In genomic region chr9:107542721-107543120, GRCm38 (mm10) we compare ENCODE assay signal across 8 mouse cellular contexts. TPM values are rescaled to one million over a fixed set of nuclear protein-coding genes. Genes with fewer than 3 reads are reported as not detected.
DNase-seq lines count a peak whose midpoint lies in the region; ATAC-seq lines count a peak whose summit lies in the region.

No protein-coding gene starts in this region.

- WGBS in heart, embryonic 14.5 days = 41% methylated on average over 8 of the region's 8 CpGs
- WGBS in hindbrain, embryonic 10.5 days = 54% methylated on average over 8 of the region's 8 CpGs
- 52% methylated on average over 8 of the region's 8 CpGs for WGBS in midbrain, embryonic 10.5 days

- H3K4me1 ChIP-seq in heart, embryonic 14.5 days (ENCODE audit: control insufficient read depth in 2 of 2, insufficient read depth in 2 of 2, low read length in 2 of 2) = peaks cover 18 to 30% of the 10 kb centered on the region in 2 experiments
- H3K4me1 ChIP-seq in hindbrain, embryonic 10.5 days (replicated peaks) = peaks cover 55% of the 10 kb centered on the region
- H3K4me1 ChIP-seq in midbrain, embryonic 10.5 days = peaks cover 57% of the 10 kb centered on the region

- no peak for DNase-seq in heart, adult 18-20 months
- peak; percentile 35 for DNase-seq in MN1 (ENCODE audit: low spot score)
- no peak for DNase-seq in hindbrain, embryonic 10.5 days (ENCODE audit: low spot score)
- no peak for DNase-seq in midbrain, embryonic 10.5 days (ENCODE audit: low spot score)
- DNase-seq in adrenal gland, postnatal 10 days = no peak
- no peak for DNase-seq in frontal cortex, postnatal 25 days (ENCODE audit: low spot score in 2 of 2)
- no peak for DNase-seq in thymus, postnatal 14 days

- peaks cover 48% of the 10 kb centered on the region for H3K36me3 ChIP-seq in heart, embryonic 14.5 days (ENCODE audit: control insufficient read depth, insufficient read depth, low read length)
- H3K36me3 ChIP-seq in hindbrain, embryonic 10.5 days = peaks cover 52% of the 10 kb centered on the region
- H3K36me3 ChIP-seq in midbrain, embryonic 10.5 days = peaks cover 50% of the 10 kb centered on the region

- ATAC-seq in heart, embryonic 14.5 days (ENCODE audit: insufficient number of reproducible peaks, insufficient read depth, low FRiP score, low read depth) = no peak

- H3K27me3 ChIP-seq in heart, embryonic 14.5 days (ENCODE audit: control insufficient read depth, insufficient read depth, low read length) = no peaks in the 10 kb centered on the region
- H3K27me3 ChIP-seq in hindbrain, embryonic 10.5 days (ENCODE audit: insufficient read depth, poor library complexity, severe bottlenecking) = peaks cover 5% of the 10 kb centered on the region; the same call in 1 of the 2 replicates
- peaks cover 4% of the 10 kb centered on the region for H3K27me3 ChIP-seq in midbrain, embryonic 10.5 days (ENCODE audit: low read depth, poor library complexity, severe bottlenecking)

- no peak overlapping the region for H3K27ac ChIP-seq in heart, embryonic 14.5 days (replicated peaks in 1 of 2; ENCODE audit: control insufficient read depth in 1 of 2, insufficient read depth in 1 of 2, low read depth in 2 of 2, low read length in 2 of 2)
- H3K27ac ChIP-seq in hindbrain, embryonic 10.5 days = peak overlapping the region; percentile 90; the same call in 1 of the 2 replicates
- H3K27ac ChIP-seq in midbrain, embryonic 10.5 days (replicated peaks) = no peak overlapping the region

- H3K4me3 ChIP-seq in heart, embryonic 14.5 days (ENCODE audit: control insufficient read depth in 1 of 2, insufficient read depth in 1 of 2, low read depth in 1 of 2, low read length in 2 of 2) = peak overlapping the region; percentile 69 to 86
- H3K4me3 ChIP-seq in hindbrain, embryonic 10.5 days = peak overlapping the region; percentile 73
- peak overlapping the region; percentile 68 for H3K4me3 ChIP-seq in midbrain, embryonic 10.5 days

- H3K4me2 ChIP-seq in heart, embryonic 14.5 days (ENCODE audit: low read length) = peak overlapping the region; percentile 94

- H3K9ac ChIP-seq in heart, embryonic 14.5 days (ENCODE audit: low read length) = peak overlapping the region; percentile 73

- H3K9me3 ChIP-seq in heart, embryonic 14.5 days (ENCODE audit: control insufficient read depth, low read length) = no peaks in the 10 kb centered on the region
- no peaks in the 10 kb centered on the region for H3K9me3 ChIP-seq in hindbrain, embryonic 10.5 days
- no peaks in the 10 kb centered on the region for H3K9me3 ChIP-seq in midbrain, embryonic 10.5 days (replicated peaks)

RNA-seq across cellular contexts. Expression of gene Nprl2, which starts 0.7 kb away (rescaled TPM):
- polyA plus RNA-seq in heart, embryonic 14.5 days (2014; fragmentation: Nextera tagmentation; extraction: Ambion mirVana) = 28.4 and 31.6 TPM in 2 replicates
- total RNA-seq in heart, adult 18-20 months (2021) = 10 to 100 TPM; 20.4 to 21.0 TPM
- polyA plus RNA-seq in hindbrain, embryonic 10.5 days (2016; fragmentation: Nextera tagmentation; extraction: Ambion mirVana) = 39.2 and 45.7 TPM in 2 replicates
- 37.1 and 40.4 TPM in 2 replicates for polyA plus RNA-seq in midbrain, embryonic 10.5 days (2016; fragmentation: Nextera tagmentation; extraction: Ambion mirVana)
- 10 to 100 TPM; 19.2 to 21.3 TPM for total RNA-seq in adrenal gland, postnatal 10 days (2021)

RNA-seq across cellular contexts. Expression of gene Cyb561d2, which starts 0.7 kb away (rescaled TPM):
- polyA plus RNA-seq in heart, embryonic 14.5 days (2014; fragmentation: Nextera tagmentation; extraction: Ambion mirVana) = 17.6 and 22.8 TPM in 2 replicates
- 1 to 10 TPM; 4.2 to 4.6 TPM for total RNA-seq in heart, adult 18-20 months (2021)
- polyA plus RNA-seq in hindbrain, embryonic 10.5 days (2016; fragmentation: Nextera tagmentation; extraction: Ambion mirVana) = 25.1 and 25.9 TPM in 2 replicates
- polyA plus RNA-seq in midbrain, embryonic 10.5 days (2016; fragmentation: Nextera tagmentation; extraction: Ambion mirVana) = 20.5 and 22.6 TPM in 2 replicates
- 10 to 100 TPM; 15.4 to 16.1 TPM for total RNA-seq in adrenal gland, postnatal 10 days (2021)

RNA-seq across cellular contexts. Expression of gene Zmynd10, which starts 4.4 kb away (rescaled TPM):
- polyA plus RNA-seq in heart, embryonic 14.5 days (2014; fragmentation: Nextera tagmentation; extraction: Ambion mirVana) = 0.27 TPM in 1 of 2 replicates, not detected in the other
- under 1 TPM in 1 of 2 experiments, not detected in 1; 0.62 TPM for total RNA-seq in heart, adult 18-20 months (2021)
- polyA plus RNA-seq in hindbrain, embryonic 10.5 days (2016; fragmentation: Nextera tagmentation; extraction: Ambion mirVana) = 2.6 and 4.7 TPM in 2 replicates
- polyA plus RNA-seq in midbrain, embryonic 10.5 days (2016; fragmentation: Nextera tagmentation; extraction: Ambion mirVana) = 0.75 and 1.1 TPM in 2 replicates
- not detected for total RNA-seq in adrenal gland, postnatal 10 days (2021)

RNA-seq across cellular contexts. Expression of gene Rassf1, which starts 8.6 kb away (rescaled TPM):
- polyA plus RNA-seq in heart, embryonic 14.5 days (2014; fragmentation: Nextera tagmentation; extraction: Ambion mirVana) = 42.5 and 47.7 TPM in 2 replicates
- total RNA-seq in heart, adult 18-20 months (2021) = 10 to 100 TPM; 15.1 TPM
- polyA plus RNA-seq in hindbrain, embryonic 10.5 days (2016; fragmentation: Nextera tagmentation; extraction: Ambion mirVana) = 46.4 and 48.3 TPM in 2 replicates
- polyA plus RNA-seq in midbrain, embryonic 10.5 days (2016; fragmentation: Nextera tagmentation; extraction: Ambion mirVana) = 54.2 and 54.8 TPM in 2 replicates
- 10 to 100 TPM; 23.6 to 27.7 TPM for total RNA-seq in adrenal gland, postnatal 10 days (2021)

RNA-seq across cellular contexts. Expression of gene Tmem115, which starts 9.0 kb away (rescaled TPM):
- polyA plus RNA-seq in heart, embryonic 14.5 days (2014; fragmentation: Nextera tagmentation; extraction: Ambion mirVana) = 38.6 and 39.7 TPM in 2 replicates
- total RNA-seq in heart, adult 18-20 months (2021) = 10 to 100 TPM; 22.2 to 22.3 TPM
- polyA plus RNA-seq in hindbrain, embryonic 10.5 days (2016; fragmentation: Nextera tagmentation; extraction: Ambion mirVana) = 36.5 and 44.8 TPM in 2 replicates
- 38.6 and 39.5 TPM in 2 replicates for polyA plus RNA-seq in midbrain, embryonic 10.5 days (2016; fragmentation: Nextera tagmentation; extraction: Ambion mirVana)
- 10 to 100 TPM; 31.4 to 37.6 TPM for total RNA-seq in adrenal gland, postnatal 10 days (2021)
